Mouse (Mus musculus): ENCODE data around the gene Vsnl1.
A peak's percentile ranks its signal among the peaks of the same experiment; 100 is the strongest.

GRCm38 (mm10) chr12:11313840-11314239, 122.6 kb downstream of the Vsnl1 start:
- TF ChIP-seq NRF1 (IDR thresholded peaks at IDR 0.05; ENCODE audit: insufficient read depth, low read depth, low read length, poor library complexity, severe bottlenecking) (no peak), GATA1 (IDR thresholded peaks at IDR 0.05; ENCODE audit: low read depth, low read length) (no peak), TBP (IDR thresholded peaks at IDR 0.05; ENCODE audit: low read depth, low read length) (no peak), MYB (IDR thresholded peaks at IDR 0.05; ENCODE audit: low read depth, low read length) (no peak), CTCF (IDR thresholded peaks at IDR 0.05 in 2 of 3, conservative IDR thresholded peaks at IDR 0.05 in 1 of 3; ENCODE audit: control insufficient read depth in 1 of 3, insufficient read depth in 1 of 3, low read depth in 2 of 3, low read length in 3 of 3, poor library complexity in 1 of 3, severe bottlenecking in 1 of 3) (peak in 1 of 3 experiments; percentile 28; a peak in 1 of 6 replicates), SMC3 (IDR thresholded peaks at IDR 0.05; ENCODE audit: low read depth, low read length) (no peak; the same call in 1 of the 2 replicates), MAZ (IDR thresholded peaks at IDR 0.05; ENCODE audit: low read depth, low read length) (no peak), BHLHE40 (IDR thresholded peaks at IDR 0.05; ENCODE audit: borderline replicate concordance, low read depth, low read length) (no peak), MXI1 (IDR thresholded peaks at IDR 0.05; ENCODE audit: low read depth, low read length) (no peak)
